Mouse (Mus musculus) testis, adult 2 months (tissue): ENCODE data around the gene Tmem52.

Experiments used
- CTCF ChIP-seq: fragments of 200-500 bp; IDR thresholded peaks from 2 replicates; pipeline ENCODE4 v1.5.1; 2012; ENCODE audit warnings: low read depth, mild to moderate bottlenecking, inconsistent platforms, low read length, moderate library complexity; ENCODE audit not compliant: control insufficient read depth, insufficient read depth, insufficient replicate concordance
- POLR2A ChIP-seq: fragments of 200-500 bp; IDR thresholded peaks from 2 replicates; pipeline ENCODE4 v1.6.1; 2012; ENCODE audit warnings: low read depth, mild to moderate bottlenecking, inconsistent platforms, low read length, moderate library complexity; ENCODE audit not compliant: control insufficient read depth

DNA sequence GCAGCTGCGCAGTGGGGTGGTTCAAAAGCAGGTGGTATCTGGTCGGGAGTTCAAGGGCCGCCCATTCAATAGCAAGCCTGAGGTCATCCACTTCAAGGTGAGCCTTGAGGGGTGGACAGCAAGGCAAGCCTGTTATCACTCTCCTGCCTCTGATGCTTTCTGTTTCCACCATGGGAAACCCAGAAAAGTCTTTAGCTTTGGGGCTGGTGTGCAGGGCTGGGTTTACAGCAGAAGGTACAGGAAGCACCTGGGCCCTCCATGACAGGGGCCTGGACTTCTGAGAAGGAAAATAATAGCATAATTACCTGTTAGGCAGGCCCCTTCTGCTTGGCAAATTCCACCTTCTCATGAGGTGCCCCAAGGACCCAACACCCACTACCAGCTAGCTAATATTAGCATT lies 39.7 kb upstream of the Tmem52 start:
- no peak for TF ChIP-seq CTCF
- TF ChIP-seq POLR2A: no peak
